Mouse (Mus musculus) CH12.LX (cell line): Measurements from ENCODE around the gene Ugt1a10. TPM values are rescaled to one million over a fixed set of nuclear protein-coding genes. Genes with fewer than 3 reads are reported as not detected.

Experiments
- DNase-seq: peaks from one replicate; pipeline ENCODE4 v3.0.0-alpha.2; 2013; ENCODE audit errors: extremely low read depth
- H3K27ac ChIP-seq: 2 replicates; pipeline ENCODE4 v1.5.1; 2012; ENCODE audit warnings: low read depth, mild to moderate bottlenecking, control low read depth, moderate library complexity; ENCODE audit not compliant: insufficient read depth
- H3K27me3 ChIP-seq: replicated peaks from 2 replicates; pipeline ENCODE3; 2012; ENCODE audit warnings: inconsistent platforms
- H3K36me3 ChIP-seq, 2 experiments: replicated peaks in 1 of 2; 2 replicates each; pipeline versions ENCODE3 to v1.6.1; 2012; ENCODE audit warnings: inconsistent platforms in 1 of 2, low read length in 1 of 2, mild to moderate bottlenecking in 1 of 2, mixed read lengths in 1 of 2, moderate library complexity in 1 of 2; ENCODE audit not compliant: control insufficient read depth in 1 of 2, insufficient read depth in 1 of 2
- H3K4me1 ChIP-seq, 2 experiments: 2 replicates each; pipeline ENCODE4 v1.6.1; 2012; ENCODE audit warnings: inconsistent platforms in 1 of 2, moderate library complexity in 1 of 2; ENCODE audit not compliant: insufficient read depth in 2 of 2, control insufficient read depth in 1 of 2
- H3K4me2 ChIP-seq: 2 replicates; pipeline ENCODE4 v1.6.1; 2012; ENCODE audit warnings: low read depth, mild to moderate bottlenecking, control low read depth; ENCODE audit not compliant: poor library complexity, insufficient read depth, severe bottlenecking
- H3K4me3 ChIP-seq, 3 experiments: fragments of 150-350 bp in 1 of 3; sonication (generic) in 1 of 3; replicated peaks in 1 of 3; 2 replicates each; pipeline versions ENCODE3 to v1.5.1; 2011 to 2012; ENCODE audit warnings: low read depth in 2 of 3, low read length in 2 of 3, mild to moderate bottlenecking in 2 of 3, moderate library complexity in 2 of 3, control low read depth in 1 of 3, improper control_type of control experiment in 1 of 3, inconsistent platforms in 1 of 3, mixed read lengths in 1 of 3; ENCODE audit not compliant: poor library complexity in 1 of 3
- H3K79me2 ChIP-seq: replicated peaks from 2 replicates; pipeline ENCODE4 v1.6.1; 2012; ENCODE audit warnings: mild to moderate bottlenecking, moderate library complexity; ENCODE audit not compliant: control insufficient read depth, poor library complexity, insufficient read depth, severe bottlenecking; ENCODE audit errors: extremely low read depth
- H3K9ac ChIP-seq: 2 replicates; pipeline ENCODE4 v1.6.1; 2012; ENCODE audit warnings: low read depth, mild to moderate bottlenecking, control low read depth, moderate library complexity; ENCODE audit not compliant: insufficient read depth
- H3K9me3 ChIP-seq: replicated peaks from 2 replicates; pipeline ENCODE3; 2012; ENCODE audit warnings: low read length, inconsistent platforms, mixed read lengths
- CHD2 ChIP-seq: IDR thresholded peaks from 2 replicates; pipeline ENCODE4 v1.6.1; 2011; ENCODE audit warnings: low read length, improper control_type of control experiment
- CTCF ChIP-seq, 2 experiments: IDR thresholded peaks in 1 of 2; conservative IDR thresholded peaks in 1 of 2; 2 replicates each; pipeline ENCODE4 v1.5.1; 2011 to 2012; ENCODE audit warnings: low read depth in 2 of 2, low read length in 2 of 2, improper control_type of control experiment in 1 of 2, inconsistent platforms in 1 of 2, mild to moderate bottlenecking in 1 of 2, moderate library complexity in 1 of 2
- E2F4 ChIP-seq: IDR thresholded peaks from 2 replicates; pipeline ENCODE4 v1.6.1; 2011; ENCODE audit warnings: low read depth, low read length, improper control_type of control experiment; ENCODE audit not compliant: insufficient replicate concordance
- IRF4 ChIP-seq: IDR thresholded peaks from 2 replicates; pipeline ENCODE4 v1.6.1; 2014; ENCODE audit warnings: low read depth, mild to moderate bottlenecking, inconsistent platforms, low read length, improper control_type of control experiment
- MAX ChIP-seq: IDR thresholded peaks from 2 replicates; pipeline ENCODE4 v1.6.1; 2011; ENCODE audit warnings: low read length, improper control_type of control experiment
- MAZ ChIP-seq: IDR thresholded peaks from 2 replicates; pipeline ENCODE4 v1.6.1; 2012; ENCODE audit warnings: low read depth, mild to moderate bottlenecking, inconsistent platforms, low read length, improper control_type of control experiment, moderate library complexity
- MXI1 ChIP-seq: IDR thresholded peaks from 2 replicates; pipeline ENCODE4 v1.6.1; 2011; ENCODE audit warnings: mild to moderate bottlenecking, low read depth, low read length, improper control_type of control experiment
- MYC ChIP-seq: IDR thresholded peaks from 2 replicates; pipeline ENCODE4 v1.6.1; 2011; ENCODE audit warnings: low read depth, mild to moderate bottlenecking, improper control_type of control experiment, low read length
- NRF1 ChIP-seq: IDR thresholded peaks from 2 replicates; pipeline ENCODE4 v1.6.1; 2014; ENCODE audit warnings: low read depth, mild to moderate bottlenecking, inconsistent platforms, low read length, improper control_type of control experiment, moderate library complexity
- PAX5 ChIP-seq: IDR thresholded peaks from 2 replicates; pipeline ENCODE4 v1.6.1; 2012; ENCODE audit warnings: low read length, inconsistent platforms, mixed read lengths
- POLR2AphosphoS2 ChIP-seq: IDR thresholded peaks from 2 replicates; pipeline ENCODE4 v1.6.1; 2011; ENCODE audit warnings: low read depth, low read length, improper control_type of control experiment
- RAD21 ChIP-seq: IDR thresholded peaks from 2 replicates; pipeline ENCODE4 v1.6.1; 2011; ENCODE audit warnings: low read depth, mild to moderate bottlenecking, low read length, improper control_type of control experiment, moderate library complexity
- SIN3A ChIP-seq: IDR thresholded peaks from 2 replicates; pipeline ENCODE4 v1.6.1; 2012; ENCODE audit warnings: low read length, improper control_type of control experiment, inconsistent platforms
- SMC3 ChIP-seq: IDR thresholded peaks from 2 replicates; pipeline ENCODE4 v1.6.1; 2011; ENCODE audit warnings: low read depth, low read length, improper control_type of control experiment
- TCF12 ChIP-seq: IDR thresholded peaks from 2 replicates; pipeline ENCODE4 v1.6.1; 2014; ENCODE audit warnings: low read depth, mild to moderate bottlenecking, inconsistent platforms, low read length, improper control_type of control experiment
- UBTF ChIP-seq: IDR thresholded peaks from 2 replicates; pipeline ENCODE4 v1.6.1; 2012; ENCODE audit warnings: low read depth, mild to moderate bottlenecking, inconsistent platforms, low read length, improper control_type of control experiment, moderate library complexity
- USF1 ChIP-seq: IDR thresholded peaks from 2 replicates; pipeline ENCODE4 v1.6.1; 2014; ENCODE audit warnings: low read depth, mild to moderate bottlenecking, inconsistent platforms, low read length, improper control_type of control experiment
- ZC3H11A ChIP-seq: IDR thresholded peaks from 2 replicates; pipeline ENCODE4 v1.6.1; 2012; ENCODE audit warnings: low read depth, mild to moderate bottlenecking, inconsistent platforms, low read length, improper control_type of control experiment
- ZKSCAN1 ChIP-seq: IDR thresholded peaks from 2 replicates; pipeline ENCODE4 v1.6.1; 2012; ENCODE audit warnings: low read depth, inconsistent platforms, low read length, improper control_type of control experiment, borderline replicate concordance
- dilution Hi-C: fragments of 300-500 bp; cut with MboI; formaldehyde crosslinking; loops from 2 replicates; pipeline ENCODE4 v1.14.3; 2020; ENCODE audit warnings: low sequenced_read_pairs; ENCODE audit not compliant: extremely low pct_unique_long_range_greater_than_20kb, extremely low pct_ligation_motif_present
- in situ Hi-C: fragments of 300-500 bp; cut with MboI; formaldehyde crosslinking; loops from 3 replicates; pipeline ENCODE4 v1.14.3; 2019; ENCODE audit warnings: low sequenced_read_pairs, low pct_ligation_motif_present, low pct_unique_long_range_greater_than_20kb, mixed read lengths
- polyA plus RNA-seq: library from polyadenylated mRNA; unstranded; fragments of >175 nt; gene quantifications from 2 replicates; pipeline ENCODE4 v1.2.1, GENCODE M21; 2012; ENCODE audit warnings: low read depth; ENCODE audit not compliant: insufficient read length
- total RNA-seq, 2 experiments: library from RNA; depleted of rRNA; stranded (reverse); fragments of 300-350 nt in 1 of 2; fragments of >200 nt in 1 of 2; gene quantifications; 2 replicates each; pipeline ENCODE4 v1.2.3; 2012 to 2014

The Ugt1a10 gene
- total and polyA plus RNA-seq, 3 experiments: not detected

- TF ChIP-seq SMC3 (no peak), CHD2 (no peak), IRF4 (no peak), ZC3H11A (no peak), RAD21 (no peak), POLR2AphosphoS2 (no peak), UBTF (no peak), MXI1 (no peak), MYC (no peak)
- peaks cover 60 to 90% of the 10 kb centered on the region in 2 experiments for H3K36me3 ChIP-seq
- no peak overlapping the region for H3K4me2 ChIP-seq
- H3K9ac ChIP-seq: no peak overlapping the region
- H3K27me3 ChIP-seq: no peaks in the 10 kb centered on the region
- H3K9me3 ChIP-seq: peaks cover 12% of the 10 kb centered on the region
- H3K4me3 ChIP-seq: no peak overlapping the region
- in situ Hi-C loops (no loop called here), dilution Hi-C loops (no loop called here)
- no peak for DNase-seq
- H3K79me2 ChIP-seq: no peaks in the 10 kb centered on the region
- H3K4me1 ChIP-seq: peaks cover 2 to 29% of the 10 kb centered on the region in 2 experiments; a peak in 3 of 4 replicates
- H3K27ac ChIP-seq: no peak overlapping the region
Observed at GRCm38 (mm10) chr1:88263778-88264177, 208.6 kb downstream of the Ugt1a10 start.

- H3K9me3 ChIP-seq: peaks cover 14% of the 10 kb centered on the region
- no peaks in the 10 kb centered on the region for H3K79me2 ChIP-seq
- no peak for TF ChIP-seq NRF1
- no peak for TF ChIP-seq CHD2
- TF ChIP-seq E2F4: no peak
- TF ChIP-seq USF1: no peak
- no peak for TF ChIP-seq IRF4
- H3K27me3 ChIP-seq: no peaks in the 10 kb centered on the region
- H3K4me3 ChIP-seq: no peak overlapping the region
- H3K27ac ChIP-seq: no peak overlapping the region
- H3K4me1 ChIP-seq: peaks cover 2 to 25% of the 10 kb centered on the region in 2 experiments; a peak in 3 of 4 replicates
- no peak overlapping the region for H3K4me2 ChIP-seq
- DNase-seq: no peak
- H3K36me3 ChIP-seq: peaks cover 65 to 95% of the 10 kb centered on the region in 2 experiments
- H3K9ac ChIP-seq: no peak overlapping the region
- dilution Hi-C loops: no loop called here
- in situ Hi-C loops: no loop called here
Observed at GRCm38 (mm10) chr1:88264237-88264868, 209.2 kb downstream of the Ugt1a10 start.

- H3K79me2 ChIP-seq: no peaks in the 10 kb centered on the region
- no peak overlapping the region for H3K4me3 ChIP-seq
- H3K27me3 ChIP-seq: no peaks in the 10 kb centered on the region
- H3K4me2 ChIP-seq: no peak overlapping the region
- H3K9ac ChIP-seq: no peak overlapping the region
- H3K36me3 ChIP-seq: peaks cover 70 to 95% of the 10 kb centered on the region in 2 experiments
- dilution Hi-C loops (no loop called here), in situ Hi-C loops (no loop called here)
- no peak for TF ChIP-seq ZC3H11A
- TF ChIP-seq MAX: no peak
- TF ChIP-seq TCF12: no peak
- TF ChIP-seq CHD2: no peak
- no peak for TF ChIP-seq UBTF
- TF ChIP-seq PAX5: no peak
- no peak for TF ChIP-seq CTCF (conservative IDR thresholded peaks at IDR 0.05 in 1 of 2, IDR thresholded peaks at IDR 0.05 in 1 of 2; ENCODE audit: low read depth in 2 of 2, low read length in 2 of 2)
- no peak for TF ChIP-seq MAZ
- no peak for TF ChIP-seq SIN3A
- TF ChIP-seq ZKSCAN1: no peak
- TF ChIP-seq E2F4: no peak
- no peak for DNase-seq
- peaks cover 2 to 20% of the 10 kb centered on the region in 2 experiments; a peak in 3 of 4 replicates for H3K4me1 ChIP-seq
- H3K27ac ChIP-seq: no peak overlapping the region
- peaks cover 13% of the 10 kb centered on the region for H3K9me3 ChIP-seq
Observed at GRCm38 (mm10) chr1:88264869-88265240, 209.7 kb downstream of the Ugt1a10 start.
